Mouse (Mus musculus) frontal cortex, adult (tissue): ENCODE data around the gene Phc2.

Experiments used
- ATAC-seq: cut with Nextera tagmentation; 2 replicates; pipeline ENCODE4 v1.9.2; 2017; ENCODE audit warnings: mild to moderate bottlenecking, moderate library complexity, mixed read lengths; ENCODE audit not compliant: low TSS enrichment

Gene Phc2

GRCm38 (mm10) chr4:128782645-128783044, 128.1 kb downstream of the Phc2 start:
- ATAC-seq = no peak

GRCm38 (mm10) chr4:128784950-128785631, 130.6 kb downstream of the Phc2 start:
- peak; percentile 73 for ATAC-seq

- no peak for ATAC-seq
Measured at GRCm38 (mm10) chr4:128785921-128786654, 131.6 kb downstream of the Phc2 start.

GRCm38 (mm10) chr4:128787023-128787939, 132.8 kb downstream of the Phc2 start:
- ATAC-seq = peak; percentile 41; the same call in 1 of the 2 replicates

- no peak for ATAC-seq
Measured at GRCm38 (mm10) chr4:128788108-128788507, 133.6 kb downstream of the Phc2 start.

- ATAC-seq = no peak
Measured at GRCm38 (mm10) chr4:128789646-128790045, 135.1 kb downstream of the Phc2 start.

- no peak for ATAC-seq
Measured at GRCm38 (mm10) chr4:128793710-128794109, 139.2 kb downstream of the Phc2 start.

- ATAC-seq = no peak
Measured at GRCm38 (mm10) chr4:128794198-128794597, 139.7 kb downstream of the Phc2 start.

- ATAC-seq = no peak
Measured at GRCm38 (mm10) chr4:128795596-128795995, 141.1 kb downstream of the Phc2 start.

- ATAC-seq = no peak
Measured at GRCm38 (mm10) chr4:128796788-128797187, 142.3 kb downstream of the Phc2 start.

GRCm38 (mm10) chr4:128801675-128802465, 147.4 kb downstream of the Phc2 start:
- ATAC-seq = no peak
